Mouse (Mus musculus): Measurements from ENCODE around the gene Dock9.

- no peak for TF ChIP-seq CTCF (conservative IDR thresholded peaks at IDR 0.05; ENCODE audit: low read length)
- TF ChIP-seq NANOG (IDR thresholded peaks at IDR 0.05; ENCODE audit: borderline replicate concordance, low read length) = peak; percentile 86
Measured at GRCm38 (mm10) chr14:121547745-121548144, 249.9 kb downstream of the Dock9 start.
